Mouse (Mus musculus): ENCODE measurements around the gene Fam219a.

Fam219a gene

GRCm38 (mm10) chr4:41569411-41569885 is at the start of gene Fam219a, which contains the start of gene Dnaic1:
Gene Fam219a (minus strand): TSS chr4:41569538.
Gene Dnaic1 (plus strand): TSS chr4:41569775.
- peak; percentile 95 for DNase-seq (ENCODE audit: low read depth)

GRCm38 (mm10) chr4:41615661-41616599 is 46.6 kb upstream of the Fam219a start:
- DNase-seq (ENCODE audit: low read depth), result no peak

- DNase-seq (ENCODE audit: low read depth), result peak; percentile 30
These were observed 44.8 kb upstream of the Fam219a start for GRCm38 (mm10) chr4:41614156-41614555.

- DNase-seq (ENCODE audit: low read depth), result no peak
These were observed 42.8 kb upstream of the Fam219a start for GRCm38 (mm10) chr4:41612166-41612565.

GRCm38 (mm10) chr4:41610594-41610980 is 41.2 kb upstream of the Fam219a start:
- DNase-seq (ENCODE audit: low read depth), result no peak

GRCm38 (mm10) chr4:41609681-41610593 is 40.6 kb upstream of the Fam219a start:
- DNase-seq (ENCODE audit: low read depth), result no peak

- DNase-seq (ENCODE audit: low read depth), result peak; percentile 31
These were observed 37.4 kb upstream of the Fam219a start for GRCm38 (mm10) chr4:41606784-41607183.

- DNase-seq (ENCODE audit: low read depth), result no peak
These were observed 35.4 kb upstream of the Fam219a start for GRCm38 (mm10) chr4:41604476-41605396.

GRCm38 (mm10) chr4:41602818-41603217 is 33.5 kb upstream of the Fam219a start:
- DNase-seq (ENCODE audit: low read depth), result no peak

GRCm38 (mm10) chr4:41583353-41583752 is 14.0 kb upstream of the Fam219a start:
- DNase-seq (ENCODE audit: low read depth), result no peak

- no peak for DNase-seq (ENCODE audit: low read depth)
These were observed 6.6 kb upstream of the Fam219a start for GRCm38 (mm10) chr4:41575914-41576313.

GRCm38 (mm10) chr4:41573492-41573891 is 4.2 kb upstream of the Fam219a start:
- DNase-seq (ENCODE audit: low read depth), result no peak

- no peak for DNase-seq (ENCODE audit: low read depth)
These were observed 2.2 kb upstream of the Fam219a start for GRCm38 (mm10) chr4:41571490-41571889.

- DNase-seq (ENCODE audit: low read depth), result no peak
These were observed 492 bp downstream of the Fam219a start for GRCm38 (mm10) chr4:41568682-41569410.

- DNase-seq (ENCODE audit: low read depth), result no peak
These were observed 1.1 kb downstream of the Fam219a start for GRCm38 (mm10) chr4:41568239-41568638.

- no peak for DNase-seq (ENCODE audit: low read depth)
These were observed 3.2 kb downstream of the Fam219a start for GRCm38 (mm10) chr4:41566123-41566522.

GRCm38 (mm10) chr4:41563297-41563696 is 6.0 kb downstream of the Fam219a start:
- DNase-seq (ENCODE audit: low read depth), result no peak

GRCm38 (mm10) chr4:41557092-41557491 is 12.2 kb downstream of the Fam219a start:
- no peak for DNase-seq (ENCODE audit: low read depth)

GRCm38 (mm10) chr4:41556311-41556953 is 12.9 kb downstream of the Fam219a start:
- DNase-seq (ENCODE audit: low read depth), result no peak
